Mouse (Mus musculus): ENCODE results near the gene Rai2.

Rai2 gene

GRCm38 (mm10) chrX:161716865-161717763 lies at the start of gene Rai2:
Gene Rai2, plus strand, starts transcription at chrX:161717069.
- DNase-seq: no peak

DNA sequence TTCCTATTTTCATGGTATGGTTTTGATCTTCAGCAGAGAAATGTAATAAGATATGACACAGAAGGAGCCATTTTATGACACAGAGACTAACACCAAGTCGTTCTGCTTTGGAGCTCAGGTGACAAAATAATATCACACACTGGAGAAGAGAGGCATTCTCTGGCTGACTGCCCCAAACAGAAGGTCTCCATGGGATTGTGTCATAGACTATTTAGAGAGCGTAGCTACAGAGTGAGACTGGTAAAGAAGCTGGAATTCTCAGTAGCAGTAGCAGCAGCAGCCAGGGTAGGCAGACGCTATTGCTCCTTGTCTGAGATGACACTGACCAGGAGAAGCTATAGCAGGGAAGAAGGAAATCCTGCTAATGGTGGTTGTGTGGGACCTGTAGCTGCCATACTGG lies 27.5 kb upstream of the Rai2 start:
- no peak for DNase-seq

GRCm38 (mm10) chrX:161716503-161716864 lies 385 bp upstream of the Rai2 start:
- DNase-seq: no peak

GRCm38 (mm10) chrX:161717764-161718382 lies 1.0 kb downstream of the Rai2 start:
- DNase-seq: no peak

DNA sequence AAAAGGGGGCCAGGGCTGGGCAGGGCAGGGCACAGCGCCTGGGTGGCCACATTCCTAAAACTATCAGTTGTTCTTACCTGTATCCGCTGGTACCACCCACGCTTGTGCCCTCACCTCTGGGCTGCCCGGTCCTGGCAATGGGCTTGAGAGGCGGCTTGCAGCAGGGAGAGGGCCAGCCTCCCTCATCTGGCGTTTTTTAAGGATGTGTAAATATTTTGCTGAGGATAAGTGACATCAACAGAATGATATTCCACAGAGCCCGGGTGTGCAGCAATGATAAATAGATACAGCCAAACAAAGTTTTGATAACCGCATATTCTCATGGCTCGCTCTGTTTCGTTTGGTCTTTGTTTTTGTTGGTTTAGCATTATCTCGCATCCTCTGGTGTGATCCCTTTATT lies 1.7 kb downstream of the Rai2 start:
- no peak for DNase-seq

DNA sequence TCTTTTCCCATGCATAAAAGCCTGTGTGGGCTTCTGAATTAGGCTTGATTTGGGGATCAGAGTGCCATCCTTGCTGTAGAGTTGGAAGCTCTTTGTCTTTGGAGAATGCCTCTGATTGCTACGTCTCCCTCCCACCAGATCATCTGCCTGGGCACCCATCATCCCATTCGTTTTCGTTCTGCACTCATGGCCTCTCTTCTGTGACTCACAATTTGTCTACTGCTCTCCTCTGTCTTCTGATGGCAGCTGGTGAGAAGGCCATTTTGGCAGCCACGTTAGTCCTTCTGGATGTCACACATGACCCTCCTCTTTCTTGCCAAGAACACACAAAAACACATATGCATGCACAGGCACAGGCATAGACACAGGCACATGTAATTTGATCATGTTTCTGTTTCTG lies 4.2 kb downstream of the Rai2 start:
- DNase-seq: no peak

DNA sequence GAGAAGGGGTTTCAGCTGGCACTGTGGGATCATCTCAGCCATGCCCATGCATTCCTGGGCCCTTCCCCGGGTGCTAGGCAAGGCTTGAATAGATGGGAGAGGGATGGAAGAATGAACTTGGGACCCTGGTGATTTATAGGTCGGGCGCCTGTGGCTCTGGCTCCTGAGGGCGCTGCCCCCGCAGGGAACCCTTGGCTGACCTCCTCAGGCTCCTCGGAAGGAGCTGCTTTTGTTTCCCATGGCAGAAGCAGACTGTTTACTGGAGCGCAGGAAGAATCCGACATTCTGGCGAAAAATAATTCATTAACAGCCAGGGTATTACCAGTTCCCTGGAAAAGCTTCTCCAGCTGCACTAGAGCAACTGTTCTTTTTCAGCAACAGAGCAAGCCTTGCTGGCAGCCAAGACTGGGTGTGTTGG lies 6.5 kb downstream of the Rai2 start:
- no peak for DNase-seq

DNA sequence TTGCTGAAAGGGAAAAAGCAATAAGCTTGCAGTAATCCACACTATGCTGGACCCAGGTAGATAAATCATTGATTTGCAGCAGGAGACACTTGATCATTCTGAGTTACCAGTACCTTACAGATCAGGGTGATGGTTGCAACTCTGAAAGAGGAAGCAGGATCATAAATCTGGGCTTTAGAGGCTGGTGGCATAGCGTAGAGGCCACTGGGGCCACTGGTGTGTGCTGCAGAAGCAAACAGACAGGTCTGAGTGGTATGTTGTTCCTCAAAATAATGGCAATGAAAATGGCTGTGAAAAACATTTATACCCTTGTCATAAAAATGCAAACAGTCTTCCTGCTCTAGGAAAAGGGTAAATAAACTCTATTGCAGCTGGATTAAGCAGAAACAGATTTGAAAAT lies 9.4 kb downstream of the Rai2 start:
- DNase-seq: no peak

- no peak for DNase-seq
Measured at GRCm38 (mm10) chrX:161728507-161728906, 11.6 kb downstream of the Rai2 start.

DNA sequence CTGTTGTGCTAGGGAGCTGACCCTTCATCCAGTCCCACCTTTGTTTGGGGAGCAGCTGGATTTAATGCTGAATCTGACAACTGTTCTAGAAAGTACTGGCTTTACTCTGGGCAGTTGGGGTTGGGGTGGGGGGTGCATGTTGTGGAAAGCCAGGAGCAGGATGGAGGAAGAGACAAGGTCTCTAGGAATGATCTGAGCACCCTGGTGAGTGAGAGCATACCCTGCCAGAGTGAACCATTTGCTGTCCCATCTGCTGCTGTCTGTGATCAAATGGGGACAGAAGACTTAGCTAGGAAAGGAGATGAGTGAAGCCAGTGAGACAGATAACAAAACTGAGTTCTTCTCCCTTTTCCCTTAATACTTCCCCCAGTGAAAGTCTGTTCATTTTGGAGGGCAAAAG lies 13.2 kb downstream of the Rai2 start:
- DNase-seq: no peak

DNA sequence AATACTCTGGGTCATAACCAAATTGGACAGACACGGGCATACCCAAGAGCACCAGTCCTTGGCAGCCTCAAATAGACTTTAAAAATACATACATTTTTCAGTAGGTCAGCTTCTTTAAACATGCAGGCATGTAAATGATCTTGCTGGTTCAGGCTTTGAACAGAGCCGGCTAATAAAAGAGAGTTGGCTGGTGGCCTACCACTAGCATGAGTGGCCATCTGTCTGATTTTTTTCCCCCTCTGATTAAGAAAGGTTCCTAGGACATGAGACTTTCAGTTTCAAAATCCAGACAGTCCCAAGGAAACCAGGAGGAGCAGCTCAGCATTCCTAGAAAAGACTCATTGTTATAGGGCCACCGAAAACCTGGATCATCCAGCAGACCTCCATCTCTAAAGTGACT lies 15.0 kb downstream of the Rai2 start:
- no peak for DNase-seq

DNA sequence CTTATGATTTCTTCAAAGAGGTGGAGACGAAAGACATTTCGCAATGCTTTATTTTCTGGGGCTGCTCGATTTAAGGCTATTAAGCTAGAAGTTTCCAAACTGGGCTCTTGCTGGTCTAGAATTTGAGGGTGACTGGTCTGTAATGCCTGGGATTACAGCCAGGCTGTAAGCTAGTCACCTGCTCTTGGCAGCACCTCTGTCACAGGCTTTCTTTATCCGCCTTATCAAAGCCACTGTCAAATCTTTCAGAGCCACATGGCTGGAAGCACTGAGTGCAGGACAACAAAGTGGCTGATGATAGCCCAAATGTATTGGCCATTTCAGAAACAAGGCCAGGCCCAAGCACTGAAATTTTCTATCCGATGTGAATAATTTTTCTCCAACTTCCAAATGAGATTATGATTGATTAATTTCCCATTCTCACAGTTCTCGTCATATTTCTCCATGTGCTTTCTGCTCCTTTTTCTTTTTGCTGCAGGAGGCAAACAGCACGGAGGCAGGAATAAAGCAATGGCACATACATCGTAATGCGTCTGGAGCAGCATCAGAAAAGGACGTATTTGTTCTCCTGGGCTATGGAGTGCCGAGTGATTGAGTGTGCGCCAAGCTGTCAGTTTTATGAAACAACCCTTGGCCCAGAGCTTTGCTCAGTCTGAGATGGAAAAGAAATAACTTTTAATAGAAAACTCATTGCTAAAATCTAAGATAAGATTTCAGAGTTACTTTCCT lies 16.9 kb downstream of the Rai2 start:
- no peak for DNase-seq

DNA sequence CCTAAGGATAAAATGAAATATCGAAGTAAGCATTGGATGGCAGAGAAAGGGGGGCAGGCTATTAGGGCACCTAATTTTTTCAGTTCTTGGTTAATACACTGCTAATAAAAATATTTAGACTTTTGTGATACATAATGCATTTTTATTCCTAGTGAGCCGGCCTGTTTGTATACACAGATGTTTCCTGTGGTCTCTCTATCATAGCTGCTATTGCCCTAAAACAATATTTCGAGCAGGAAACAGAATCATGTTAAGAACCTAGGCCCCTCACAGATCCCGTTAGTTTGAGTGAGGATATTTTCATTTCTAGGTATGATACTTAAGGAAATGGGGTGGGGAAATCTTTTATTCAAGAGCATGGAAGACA lies 17.4 kb downstream of the Rai2 start:
- no peak for DNase-seq

DNA sequence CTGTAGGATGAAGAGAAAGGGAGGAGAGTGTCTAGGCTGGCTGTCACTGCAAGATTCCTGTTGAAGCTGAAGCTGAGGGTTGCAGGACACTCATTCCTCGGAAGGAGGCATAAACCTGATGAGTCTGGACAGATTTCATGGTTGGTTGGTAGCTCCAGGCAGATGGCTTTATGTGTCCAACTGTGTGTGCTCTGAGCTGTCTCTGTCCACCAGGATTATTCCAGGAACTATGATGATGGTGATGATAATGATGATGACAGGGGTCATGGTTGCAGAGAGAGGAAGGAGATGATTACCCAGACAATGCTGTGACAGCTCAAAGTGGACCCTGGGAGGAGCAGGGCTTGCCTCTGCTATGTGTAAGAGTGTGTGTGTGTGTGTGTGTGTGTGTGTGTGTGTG lies 22.5 kb downstream of the Rai2 start:
- DNase-seq: no peak

DNA sequence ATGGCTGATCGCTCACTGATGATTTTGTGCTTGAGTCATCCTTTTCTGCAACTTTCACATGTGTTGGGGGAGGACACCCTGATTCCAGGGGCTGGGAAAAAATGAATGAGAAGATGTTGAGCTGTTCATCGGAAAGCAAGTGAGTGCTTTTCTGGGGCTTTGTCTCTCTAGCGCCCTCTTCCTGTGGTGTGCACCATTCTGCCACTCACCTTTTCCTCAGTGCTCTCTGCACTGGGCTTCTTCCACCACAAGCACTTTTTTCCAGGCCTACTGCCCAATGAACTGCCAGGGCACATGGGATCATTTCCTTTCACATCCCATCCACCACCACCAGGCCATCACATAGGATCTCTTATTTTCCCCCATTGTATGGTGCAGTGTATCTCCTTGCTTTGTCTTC lies 26.2 kb downstream of the Rai2 start:
- no peak for DNase-seq

DNA sequence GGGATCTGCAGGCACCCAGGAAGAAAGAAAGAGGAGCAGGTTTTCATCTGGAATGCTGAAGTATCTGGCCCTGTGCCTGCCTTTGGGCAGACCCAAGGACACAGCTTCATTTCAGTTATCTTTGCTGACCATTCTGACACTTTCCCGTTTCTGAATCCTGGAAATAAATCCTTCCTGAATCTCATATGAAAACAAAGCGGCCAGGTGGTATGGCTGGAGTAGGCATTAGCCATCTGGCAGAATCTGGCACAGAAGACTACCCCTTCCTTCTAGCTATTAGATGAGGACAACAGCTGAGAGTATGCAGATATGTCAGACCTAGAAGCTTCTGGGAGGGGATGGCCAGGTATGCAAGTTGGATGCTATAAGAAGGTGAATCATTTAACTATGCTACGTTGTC lies 28.4 kb downstream of the Rai2 start:
- no peak for DNase-seq

GRCm38 (mm10) chrX:161747337-161747736 lies 30.5 kb downstream of the Rai2 start:
- no peak for DNase-seq

DNA sequence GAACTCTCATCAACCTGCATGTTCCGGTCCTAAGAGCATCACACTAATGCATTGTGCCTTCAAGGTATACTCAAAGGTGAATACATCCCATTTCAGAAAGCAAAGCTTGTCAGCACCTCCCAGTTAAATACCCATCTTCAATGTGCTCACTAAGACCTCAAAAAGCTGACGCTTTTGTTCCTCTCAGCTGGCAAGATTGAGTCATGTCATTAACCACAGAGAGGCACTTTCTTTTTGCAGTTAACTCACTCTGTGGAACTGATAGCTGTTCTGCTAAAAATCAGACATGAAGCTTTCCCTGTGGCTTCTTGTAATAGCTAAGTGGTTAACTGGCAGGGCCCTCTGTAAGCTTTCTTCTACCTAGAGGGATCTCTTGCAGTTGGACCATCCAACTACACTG lies 36.6 kb downstream of the Rai2 start:
- no peak for DNase-seq

DNA sequence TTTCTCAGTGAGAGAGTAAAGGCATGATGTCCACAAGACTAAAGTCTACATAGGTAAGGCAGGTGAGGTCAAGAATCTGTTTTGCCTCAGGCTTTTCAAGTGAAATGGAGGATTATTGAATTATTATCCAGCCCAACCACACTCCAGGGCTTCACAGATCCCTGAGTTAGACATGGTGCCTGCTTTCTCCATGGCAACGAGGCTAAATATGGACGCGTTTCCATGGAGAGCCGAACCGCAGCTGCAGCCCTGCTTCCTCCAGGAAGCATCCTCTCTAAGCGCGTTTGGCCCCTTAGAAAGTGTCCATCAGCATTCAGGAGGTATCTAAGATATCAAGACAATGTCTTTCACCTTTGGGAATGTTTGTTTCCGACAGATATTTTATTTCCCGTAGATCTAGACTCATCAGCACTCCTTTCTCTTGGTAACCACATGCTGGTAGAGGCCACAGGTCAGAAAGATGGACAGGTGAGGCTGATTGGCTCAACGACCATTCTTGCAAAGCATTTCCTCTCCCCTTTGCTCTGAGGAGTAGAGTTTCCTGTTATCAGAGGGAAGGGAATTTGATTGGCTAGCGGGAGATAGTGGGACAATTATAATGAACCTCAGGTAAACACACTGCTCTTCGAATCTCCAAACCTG lies 59.6 kb downstream of the Rai2 start:
- no peak for DNase-seq

- no peak for DNase-seq
Measured at GRCm38 (mm10) chrX:161780321-161781034, 63.6 kb downstream of the Rai2 start.

GRCm38 (mm10) chrX:161790182-161790581 lies 73.3 kb downstream of the Rai2 start:
- DNase-seq: peak in 1 of 2 experiments; percentile 1

DNA sequence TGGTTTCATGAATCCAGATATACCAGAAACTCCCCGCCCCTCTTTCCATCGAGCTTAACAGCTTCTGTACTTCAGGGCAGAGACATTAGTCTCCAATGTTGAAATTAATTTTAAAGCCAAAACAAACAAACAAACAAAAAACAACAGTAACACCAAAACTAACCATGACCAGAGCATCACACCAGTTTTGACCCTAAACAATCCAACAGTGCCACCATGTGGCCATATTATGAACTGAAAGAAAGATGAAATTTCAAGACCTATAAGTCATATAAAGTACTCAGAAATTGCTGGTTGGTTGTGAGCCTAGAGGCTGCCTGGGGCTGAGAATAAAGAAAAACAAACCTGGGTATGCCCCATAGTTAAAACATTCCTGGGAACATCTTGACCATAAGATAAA lies 109.3 kb downstream of the Rai2 start:
- peak in 1 of 2 experiments; percentile 1 for DNase-seq

All from spleen, adult 18-20 months (tissue).